Mouse (Mus musculus) MEL (cell line): ENCODE measurements around the gene Fv1. TPM values are rescaled to one million over a fixed set of nuclear protein-coding genes. Genes with fewer than 3 reads are reported as not detected.
"Not testable (repeated sequence)": the region's sequence is repeated elsewhere in the genome, so short reads cannot be mapped to it uniquely, and the experiment has no call there.

Source experiments
- DNase-seq: peaks from one replicate; pipeline ENCODE4 v3.0.0; 2011; ENCODE audit warnings: low read depth, low spot score
- H3K27ac ChIP-seq: 2 replicates; pipeline ENCODE4 v1.5.1; 2012; ENCODE audit warnings: low read depth, mild to moderate bottlenecking, control low read depth, low read length, moderate library complexity; ENCODE audit not compliant: control insufficient read depth
- H3K27me3 ChIP-seq, 2 experiments: fragments of 150-350 bp in 1 of 2; sonication (generic) in 1 of 2; 2 replicates each; pipeline ENCODE4 v1.6.1; 2012; ENCODE audit warnings: low read length in 2 of 2, mild to moderate bottlenecking in 2 of 2, improper control_type of control experiment in 1 of 2, moderate library complexity in 1 of 2; ENCODE audit not compliant: insufficient read depth in 2 of 2, control insufficient read depth in 1 of 2
- H3K36me3 ChIP-seq, 2 experiments: 2 replicates each; pipeline ENCODE4 v1.6.1; 2012 to 2014; ENCODE audit warnings: low read length in 2 of 2, improper control_type of control experiment in 1 of 2, inconsistent platforms in 1 of 2, mild to moderate bottlenecking in 1 of 2; ENCODE audit not compliant: insufficient read depth in 2 of 2, control insufficient read depth in 1 of 2
- H3K4me1 ChIP-seq, 2 experiments: fragments of 150-350 bp in 1 of 2; sonication (generic) in 1 of 2; 2 replicates each; pipeline ENCODE4 v1.6.1; 2012; ENCODE audit warnings: low read length in 2 of 2, improper control_type of control experiment in 1 of 2, mild to moderate bottlenecking in 1 of 2; ENCODE audit not compliant: insufficient read depth in 2 of 2, control insufficient read depth in 1 of 2
- H3K4me3 ChIP-seq, 2 experiments: fragments of 150-350 bp in 1 of 2; sonication (generic) in 1 of 2; 2 replicates each; pipeline ENCODE4 v1.5.1; 2012; ENCODE audit warnings: low read depth in 2 of 2, low read length in 2 of 2, mild to moderate bottlenecking in 2 of 2, moderate library complexity in 2 of 2, control low read depth in 1 of 2, improper control_type of control experiment in 1 of 2; ENCODE audit not compliant: control insufficient read depth in 1 of 2, insufficient read depth in 1 of 2
- H3K79me2 ChIP-seq: 2 replicates; pipeline ENCODE4 v1.6.1; 2012; ENCODE audit warnings: mild to moderate bottlenecking, low read length, moderate library complexity; ENCODE audit not compliant: control insufficient read depth, poor library complexity, insufficient read depth
- H3K9ac ChIP-seq: 2 replicates; pipeline ENCODE4 v1.6.1; 2012; ENCODE audit warnings: low read depth, mild to moderate bottlenecking, control low read depth, low read length, moderate library complexity; ENCODE audit not compliant: control insufficient read depth, poor library complexity, severe bottlenecking
- H3K9me3 ChIP-seq: fragments of 150-350 bp; sonication (generic); replicated peaks from 2 replicates; pipeline ENCODE4 v1.6.1; 2012; ENCODE audit warnings: mild to moderate bottlenecking, low read length, improper control_type of control experiment, moderate library complexity; ENCODE audit not compliant: insufficient read depth
- BHLHE40 ChIP-seq: IDR thresholded peaks from 2 replicates; pipeline ENCODE4 v1.6.1; 2012; ENCODE audit warnings: low read depth, mild to moderate bottlenecking, inconsistent platforms, low read length, improper control_type of control experiment, borderline replicate concordance
- CHD2 ChIP-seq: IDR thresholded peaks from 2 replicates; pipeline ENCODE4 v1.6.1; 2011; ENCODE audit warnings: low read length, improper control_type of control experiment
- ELF1 ChIP-seq: IDR thresholded peaks from 2 replicates; pipeline ENCODE4 v1.6.1; 2014; ENCODE audit warnings: low read depth, mild to moderate bottlenecking, inconsistent platforms, low read length, improper control_type of control experiment, moderate library complexity
- HCFC1 ChIP-seq: IDR thresholded peaks from 2 replicates; pipeline ENCODE4 v1.6.1; 2012; ENCODE audit warnings: low read depth, mild to moderate bottlenecking, inconsistent platforms, low read length, improper control_type of control experiment, moderate library complexity
- KAT2A ChIP-seq: conservative IDR thresholded peaks from 2 replicates; pipeline ENCODE4 v1.6.1; 2012; ENCODE audit warnings: low read depth, low read length, improper control_type of control experiment, inconsistent platforms
- MAX ChIP-seq: IDR thresholded peaks from 2 replicates; pipeline ENCODE4 v1.6.1; 2011; ENCODE audit warnings: low read length, improper control_type of control experiment
- MXI1 ChIP-seq: IDR thresholded peaks from 2 replicates; pipeline ENCODE4 v1.6.1; 2011; ENCODE audit warnings: mild to moderate bottlenecking, low read depth, low read length, improper control_type of control experiment
- MYC ChIP-seq: IDR thresholded peaks from 2 replicates; pipeline ENCODE4 v1.6.1; 2011; ENCODE audit warnings: low read depth, mild to moderate bottlenecking, low read length, improper control_type of control experiment, moderate library complexity
- NELFE ChIP-seq: IDR thresholded peaks from 2 replicates; pipeline ENCODE4 v1.6.1; 2011; ENCODE audit warnings: low read depth, low read length, improper control_type of control experiment
- POLR2A ChIP-seq, 2 experiments: IDR thresholded peaks; 2 replicates each; pipeline ENCODE4 v1.6.1; 2011 to 2012; ENCODE audit warnings: low read length in 2 of 2, mild to moderate bottlenecking in 2 of 2, control low read depth in 1 of 2, improper control_type of control experiment in 1 of 2, low read depth in 1 of 2, moderate library complexity in 1 of 2; ENCODE audit not compliant: control insufficient read depth in 1 of 2, insufficient read depth in 1 of 2, poor library complexity in 1 of 2
- POLR2AphosphoS5 ChIP-seq: IDR thresholded peaks from 2 replicates; pipeline ENCODE4 v1.6.1; 2012; ENCODE audit warnings: low read depth, borderline replicate concordance, mild to moderate bottlenecking, inconsistent platforms, low read length, moderate library complexity, mixed read lengths
- SIN3A ChIP-seq: IDR thresholded peaks from 2 replicates; pipeline ENCODE4 v1.6.1; 2012; ENCODE audit warnings: low read length, improper control_type of control experiment, inconsistent platforms
- TAL1 ChIP-seq: IDR thresholded peaks from 2 replicates; pipeline ENCODE4 v1.6.1; 2012; ENCODE audit warnings: mild to moderate bottlenecking, inconsistent platforms, low read length, moderate library complexity, mixed read lengths
- TBP ChIP-seq: IDR thresholded peaks from 2 replicates; pipeline ENCODE4 v1.8.0; 2011; ENCODE audit warnings: low read depth, low read length, improper control_type of control experiment
- TCF12 ChIP-seq: IDR thresholded peaks from 2 replicates; pipeline ENCODE4 v1.6.1; 2014; ENCODE audit warnings: low read depth, mild to moderate bottlenecking, inconsistent platforms, low read length, improper control_type of control experiment, moderate library complexity
- ZC3H11A ChIP-seq: IDR thresholded peaks from 2 replicates; pipeline ENCODE4 v1.6.1; 2012; ENCODE audit warnings: low read depth, mild to moderate bottlenecking, inconsistent platforms, low read length, improper control_type of control experiment
- ZMIZ1 ChIP-seq: IDR thresholded peaks from 2 replicates; pipeline ENCODE4 v1.6.1; 2012; ENCODE audit warnings: low read depth, mild to moderate bottlenecking, inconsistent platforms, low read length, improper control_type of control experiment, moderate library complexity
- ZNF384 ChIP-seq: IDR thresholded peaks from 2 replicates; pipeline ENCODE4 v1.6.1; 2012; ENCODE audit warnings: low read depth, mild to moderate bottlenecking, inconsistent platforms, low read length, improper control_type of control experiment
- polyA plus RNA-seq, 2 experiments: library from polyadenylated mRNA; stranded (reverse) in 1 of 2; unstranded in 1 of 2; fragments of >175 nt in 1 of 2; fragments of >200 nt in 1 of 2; gene quantifications; 2 replicates each; pipeline versions ENCODE4 v1.2.1 to v1.2.4; 2012; ENCODE audit warnings: low replicate concordance in 2 of 2, low read depth in 1 of 2; ENCODE audit not compliant: insufficient read length in 2 of 2, insufficient read depth in 1 of 2, missing spikeins in 1 of 2
- total RNA-seq: library from RNA; depleted of rRNA; stranded (reverse); fragments of 300-350 nt; gene quantifications from 2 replicates; pipeline ENCODE4 v1.2.3, GENCODE M21; 2012; rRNA removed

Gene Fv1
- 3.0 and 3.8 TPM in 2 replicates for total RNA-seq
- polyA plus RNA-seq, result 1 to 10 TPM in 1 of 2 experiments, not detected in 1; 4.6 TPM

DNA sequence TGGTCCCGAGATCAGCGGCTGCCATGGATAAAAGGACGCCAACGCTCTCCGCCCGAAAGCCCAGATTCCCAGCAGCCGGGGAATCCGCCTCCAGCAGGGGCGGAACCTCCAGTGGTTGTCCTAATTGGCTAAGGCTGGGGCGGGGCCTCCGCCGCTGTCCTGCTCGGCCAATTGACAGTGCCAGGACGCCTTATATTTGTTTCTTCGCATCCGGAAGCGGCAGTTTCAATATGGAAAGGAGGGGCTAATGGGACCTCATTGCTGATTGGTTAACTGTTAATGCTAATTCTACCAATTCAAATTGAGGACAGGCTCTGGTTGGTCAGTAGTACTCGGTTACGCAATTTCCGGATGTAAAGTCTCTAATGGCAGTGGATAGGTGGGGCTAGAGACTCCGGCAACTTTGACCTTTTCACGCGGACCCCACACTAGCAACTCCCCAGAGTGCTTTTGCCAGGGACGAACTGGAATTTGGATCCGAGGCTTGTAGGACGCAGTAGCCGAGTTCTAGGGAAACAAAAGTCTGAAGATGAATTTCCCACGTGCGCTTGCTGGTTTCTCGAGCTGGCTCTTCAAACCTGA, at the start of gene Fv1, which contains the start of gene Miip:
Fv1 (plus strand) TSS at position 530 of the 582 bp plus-strand sequence.
Miip (minus strand) TSS at position 367 of the 582 bp plus-strand sequence.
- H3K4me1 ChIP-seq, result peaks cover 5 to 25% of the 10 kb centered on the region in 2 experiments; a peak in 3 of 4 replicates
- peaks cover 2 to 4% of the 10 kb centered on the region in 2 experiments; a peak in 2 of 4 replicates for H3K36me3 ChIP-seq
- no peaks in the 10 kb centered on the region for H3K9me3 ChIP-seq
- peak within 1 kb of the TSS; percentile 67 for H3K27ac ChIP-seq
- TF ChIP-seq MAX, result peak; percentile 75
- peak; percentile 94 for TF ChIP-seq MXI1
- peak; percentile 81 for TF ChIP-seq SIN3A
- no peak for TF ChIP-seq ZC3H11A
- no peak for TF ChIP-seq POLR2AphosphoS5
- TF ChIP-seq HCFC1, result peak; percentile 81
- TF ChIP-seq ZNF384, result no peak
- TF ChIP-seq MYC, result 0 out of 2 replicates have a peak, but pooled peaks have one; percentile 81
- TF ChIP-seq POLR2A (IDR thresholded peaks at IDR 0.05; ENCODE audit: control insufficient read depth in 1 of 2, insufficient read depth in 1 of 2, low read depth in 1 of 2, low read length in 2 of 2, poor library complexity in 1 of 2), result peak in 1 of 2 experiments; percentile 78; a peak in 3 of 4 replicates
- TF ChIP-seq NELFE, result peak; percentile 64
- peak; percentile 22; the same call in 1 of the 2 replicates for TF ChIP-seq CHD2
- peak; percentile 94 for TF ChIP-seq ELF1
- TF ChIP-seq KAT2A, result peak; percentile 45; the same call in 1 of the 2 replicates
- 0 out of 2 replicates have a peak, but pooled peaks have one; percentile 34 for TF ChIP-seq ZMIZ1
- peak; percentile 86 for TF ChIP-seq TBP
- no peak for TF ChIP-seq TAL1
- no peak for TF ChIP-seq BHLHE40
- TF ChIP-seq TCF12, result peak; percentile 41; the same call in 1 of the 2 replicates
- DNase-seq, result peak; percentile 99
- H3K9ac ChIP-seq, result peak within 1 kb of the TSS; percentile 80
- H3K27me3 ChIP-seq, result no peaks in the 10 kb centered on the region
- peak within 1 kb of the TSS; percentile 88 to 95 for H3K4me3 ChIP-seq
- peaks cover 27% of the 10 kb centered on the region for H3K79me2 ChIP-seq

DNA sequence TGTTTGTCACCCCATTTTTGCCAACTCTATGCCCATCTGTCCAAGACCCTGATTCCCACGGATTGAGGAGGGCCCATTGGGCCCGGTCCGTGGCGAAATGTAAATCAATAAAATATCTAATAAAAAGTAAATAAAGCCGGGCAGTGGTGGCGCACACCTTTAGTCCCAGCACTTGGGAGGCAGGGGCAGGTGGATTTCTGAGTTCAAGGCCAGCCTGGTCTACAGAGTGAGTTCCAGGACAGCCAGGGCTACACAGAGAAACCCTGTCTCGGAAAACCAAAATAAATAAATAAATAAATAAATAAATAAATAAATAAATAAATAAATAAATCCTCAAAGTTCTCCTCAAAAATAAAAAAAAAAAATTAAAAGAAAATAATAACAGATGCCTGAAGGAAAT, 49.1 kb upstream of the Fv1 start:
- not testable (repeated sequence) for H3K27me3 ChIP-seq, DNase-seq, H3K4me3 ChIP-seq, H3K4me1 ChIP-seq, H3K9ac ChIP-seq, H3K27ac ChIP-seq, H3K79me2 ChIP-seq, H3K36me3 ChIP-seq, H3K9me3 ChIP-seq

- not testable (repeated sequence) for H3K4me3 ChIP-seq, H3K79me2 ChIP-seq, H3K27me3 ChIP-seq, H3K9me3 ChIP-seq, H3K27ac ChIP-seq, H3K4me1 ChIP-seq, H3K36me3 ChIP-seq, DNase-seq, H3K9ac ChIP-seq
These were observed 47.4 kb upstream of the Fv1 start for GRCm38 (mm10) chr4:147821414-147821813.
